Mouse (Mus musculus) erythroblast, embryonic 14.5 days (primary cell): ENCODE measurements around the gene Cog5.

ENCODE experiments used
- GATA1 ChIP-seq: IDR thresholded peaks from 2 replicates; pipeline ENCODE4 v1.6.1; 2012; ENCODE audit warnings: low read length, inconsistent platforms, mixed read lengths
- TAL1 ChIP-seq: IDR thresholded peaks from 3 replicates; pipeline ENCODE4 v1.6.1; 2012; ENCODE audit warnings: low read length, inconsistent platforms, mixed read lengths

DNA sequence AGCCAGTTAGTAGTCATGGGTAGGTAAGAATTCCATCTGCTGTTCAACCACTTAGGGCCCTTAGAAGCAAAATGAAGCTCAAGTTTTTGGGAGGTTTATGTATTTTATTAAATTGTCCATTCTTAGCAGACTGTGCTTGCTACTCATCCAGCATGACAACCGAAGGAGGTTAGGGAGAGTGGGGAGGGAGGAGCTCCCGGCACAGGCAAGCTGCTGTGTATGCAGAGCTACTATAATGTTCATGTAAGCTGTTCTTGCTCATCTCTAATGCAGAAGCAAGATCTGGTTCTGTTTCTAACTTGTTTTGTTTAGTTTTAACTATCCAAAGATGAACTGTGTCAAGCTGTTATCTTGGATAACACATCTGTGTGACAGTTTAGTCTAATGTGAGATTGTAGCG is 199.4 kb downstream of the Cog5 start:
- TF ChIP-seq GATA1, result no peak
- no peak for TF ChIP-seq TAL1
